Mouse (Mus musculus) liver (tissue): ENCODE data around the gene Zc3h15.
"Not testable (repeated sequence)": the region's sequence is repeated elsewhere in the genome, so short reads cannot be mapped to it uniquely, and the experiment has no call there.

Experiments used
- DNase-seq: peaks from one replicate; pipeline ENCODE4 v3.0.0-alpha.2; 2020; ENCODE audit warnings: mixed read lengths

Zc3h15 gene

GRCm38 (mm10) chr2:83674896-83675295 is 30.7 kb downstream of the Zc3h15 start:
- no peak for DNase-seq

GRCm38 (mm10) chr2:83675681-83676080 is 31.4 kb downstream of the Zc3h15 start:
- no peak for DNase-seq

- no peak for DNase-seq
Measured at GRCm38 (mm10) chr2:83676226-83676870, 32.1 kb downstream of the Zc3h15 start.

- DNase-seq = no peak
Measured at GRCm38 (mm10) chr2:83681332-83681731, 37.1 kb downstream of the Zc3h15 start.

GRCm38 (mm10) chr2:83681785-83682184 is 37.5 kb downstream of the Zc3h15 start:
- DNase-seq = no peak

- no peak for DNase-seq
Measured at GRCm38 (mm10) chr2:83682282-83682681, 38.0 kb downstream of the Zc3h15 start.

- DNase-seq = no peak
Measured at GRCm38 (mm10) chr2:83683731-83684519, 39.7 kb downstream of the Zc3h15 start.

- DNase-seq = no peak
Measured at GRCm38 (mm10) chr2:83684691-83685090, 40.5 kb downstream of the Zc3h15 start.

GRCm38 (mm10) chr2:83690372-83690771 is 46.1 kb downstream of the Zc3h15 start:
- no peak for DNase-seq

GRCm38 (mm10) chr2:83692651-83693545 is 48.7 kb downstream of the Zc3h15 start:
- no peak for DNase-seq

- no peak for DNase-seq
Measured at GRCm38 (mm10) chr2:83694061-83694460, 49.8 kb downstream of the Zc3h15 start.

GRCm38 (mm10) chr2:83695345-83696247 is 51.4 kb downstream of the Zc3h15 start:
- no peak for DNase-seq

- DNase-seq = no peak
Measured at GRCm38 (mm10) chr2:83698484-83698883, 54.2 kb downstream of the Zc3h15 start.

- no peak for DNase-seq
Measured at GRCm38 (mm10) chr2:83699324-83699723, 55.1 kb downstream of the Zc3h15 start.

GRCm38 (mm10) chr2:83700667-83701066 is 56.4 kb downstream of the Zc3h15 start:
- no peak for DNase-seq

GRCm38 (mm10) chr2:83702411-83702810 is 58.2 kb downstream of the Zc3h15 start:
- no peak for DNase-seq

- no peak for DNase-seq
Measured at GRCm38 (mm10) chr2:83705580-83706158, 61.4 kb downstream of the Zc3h15 start.

GRCm38 (mm10) chr2:83709896-83710524 is 65.8 kb downstream of the Zc3h15 start:
- no peak for DNase-seq

GRCm38 (mm10) chr2:83713281-83713680 is 69.0 kb downstream of the Zc3h15 start:
- DNase-seq = not testable (repeated sequence)

GRCm38 (mm10) chr2:83713946-83714345 is 69.7 kb downstream of the Zc3h15 start:
- DNase-seq = no peak
